Mouse (Mus musculus): ENCODE measurements around the gene Txnl4b. TPM values are rescaled to one million over a fixed set of nuclear protein-coding genes. Genes with fewer than 3 reads are reported as not detected.
A peak's percentile ranks its signal among the peaks of the same experiment; 100 is the strongest.

The Txnl4b gene
- total and polyA plus RNA-seq, 3 experiments, result 8.4 to 9.5 TPM; not detected in 1

- TF ChIP-seq MEF2A (IDR thresholded peaks at IDR 0.05; ENCODE audit: extremely low read depth, insufficient replicate concordance, low read depth, low read length, poor library complexity, severe bottlenecking) (no peak), CHD2 (IDR thresholded peaks at IDR 0.05; ENCODE audit: low read length) (no peak), KAT2A (conservative IDR thresholded peaks at IDR 0.05; ENCODE audit: low read depth, low read length) (peak; percentile 50; the same call in 1 of the 2 replicates), POLR2AphosphoS2 (IDR thresholded peaks at IDR 0.05; ENCODE audit: low read length) (peak; percentile 91), ZNF384 (IDR thresholded peaks at IDR 0.05; ENCODE audit: low read depth, low read length) (peak; percentile 52; the same call in 1 of the 2 replicates), JUND (IDR thresholded peaks at IDR 0.05; ENCODE audit: low read depth, low read length) (no peak), NRF1 (IDR thresholded peaks at IDR 0.05; ENCODE audit: insufficient read depth, low read depth, low read length, poor library complexity, severe bottlenecking) (peak; percentile 83)
Observed at GRCm38 (mm10) chr8:109608271-109609152, 42.8 kb downstream of the Txnl4b start, which contains the start of gene Dhodh (continued).

- TF ChIP-seq E2F4 (IDR thresholded peaks at IDR 0.05; ENCODE audit: borderline replicate concordance, low read depth, low read length), result no peak
- TF ChIP-seq NELFE (IDR thresholded peaks at IDR 0.05; ENCODE audit: low read depth, low read length), result peak; percentile 29; the same call in 1 of the 2 replicates
- TF ChIP-seq TAL1 (IDR thresholded peaks at IDR 0.05; ENCODE audit: low read length), result peak; percentile 20; the same call in 1 of the 2 replicates
- TF ChIP-seq TBP (IDR thresholded peaks at IDR 0.05; ENCODE audit: low read depth, low read length), result peak; percentile 54; the same call in 1 of the 2 replicates
- peak; percentile 66 for TF ChIP-seq SIN3A (IDR thresholded peaks at IDR 0.05; ENCODE audit: low read length)
- no peak for TF ChIP-seq POLR2AphosphoS5 (IDR thresholded peaks at IDR 0.05; ENCODE audit: borderline replicate concordance, low read depth, low read length)
- peak; percentile 48; the same call in 1 of the 2 replicates for TF ChIP-seq HCFC1 (IDR thresholded peaks at IDR 0.05; ENCODE audit: low read depth, low read length)
- no peak for TF ChIP-seq MAFK (IDR thresholded peaks at IDR 0.05; ENCODE audit: borderline replicate concordance, low read depth, low read length)
- peak; percentile 25 to 66; a peak in 3 of 4 replicates for TF ChIP-seq EP300 (IDR thresholded peaks at IDR 0.05; ENCODE audit: low read depth in 1 of 2, low read length in 2 of 2)
- TF ChIP-seq TCF12 (IDR thresholded peaks at IDR 0.05; ENCODE audit: low read depth, low read length), result peak; percentile 60
- TF ChIP-seq ETS1 (IDR thresholded peaks at IDR 0.05; ENCODE audit: low read depth, low read length), result peak; percentile 94
- TF ChIP-seq CTCF (IDR thresholded peaks at IDR 0.05 in 2 of 3, conservative IDR thresholded peaks at IDR 0.05 in 1 of 3; ENCODE audit: control insufficient read depth in 1 of 3, insufficient read depth in 1 of 3, low read depth in 2 of 3, low read length in 3 of 3, poor library complexity in 1 of 3, severe bottlenecking in 1 of 3), result no peak
- Histone ChIP-seq H3K9ac (ENCODE audit: control insufficient read depth, low read depth, low read length, poor library complexity, severe bottlenecking) (peak overlapping the region; percentile 90), H3K36me3 (ENCODE audit: control insufficient read depth in 1 of 2, insufficient read depth in 2 of 2, low read length in 2 of 2) (peaks cover 0 to 15% of the 10 kb centered on the region in 2 experiments; a peak in 2 of 4 replicates), H3K27me3 (ENCODE audit: control insufficient read depth in 1 of 2, insufficient read depth in 2 of 2, low read length in 2 of 2) (no peaks in the 10 kb centered on the region), H3K27ac (ENCODE audit: control insufficient read depth, low read depth, low read length) (peak overlapping the region; percentile 98), H3K9me3 (replicated peaks; ENCODE audit: insufficient read depth, low read length) (no peaks in the 10 kb centered on the region), H3K79me2 (ENCODE audit: control insufficient read depth, insufficient read depth, low read length, poor library complexity) (peaks cover 6% of the 10 kb centered on the region), H3K4me3 (ENCODE audit: control insufficient read depth in 1 of 2, insufficient read depth in 1 of 2, low read depth in 2 of 2, low read length in 2 of 2) (peak overlapping the region; percentile 68 to 93), H3K4me1 (ENCODE audit: control insufficient read depth in 1 of 2, insufficient read depth in 2 of 2, low read length in 2 of 2) (peaks cover 4 to 9% of the 10 kb centered on the region in 2 experiments)
- peak; percentile 88 for DNase-seq (ENCODE audit: low read depth, low spot score)
Observed at GRCm38 (mm10) chr8:109609153-109609502, 43.4 kb downstream of the Txnl4b start.

All from MEL (cell line).